Mouse (Mus musculus) small intestine, adult 2 months (tissue): ENCODE measurements at regions not wholly inside any gene's neighbourhood (a gene's known extent, or its start where the extent isn't known, plus 50 kb on each side); places are given as distances from the start of the nearest gene placed in this dataset.

ENCODE experiments used
- CTCF ChIP-seq: fragments of 200-500 bp; IDR thresholded peaks from 2 replicates; pipeline ENCODE4 v1.5.1; 2012; ENCODE audit warnings: low read depth, mild to moderate bottlenecking, control low read depth, inconsistent platforms, low read length, moderate library complexity, mixed read lengths; ENCODE audit not compliant: insufficient replicate concordance, insufficient read length; ENCODE audit errors: extremely low read depth
- POLR2A ChIP-seq: fragments of 200-500 bp; IDR thresholded peaks from 2 replicates; pipeline ENCODE4 v1.6.1; 2012; ENCODE audit warnings: low read depth, mild to moderate bottlenecking, control low read depth, inconsistent platforms, low read length, moderate library complexity

GRCm38 (mm10) chr3:138645320-138645719 is 96.7 kb upstream of the Tspan5 start:
- TF ChIP-seq POLR2A (no peak), CTCF (no peak)
